Mouse (Mus musculus): ENCODE measurements around the gene Lig1. TPM values are rescaled to one million over a fixed set of nuclear protein-coding genes. Genes with fewer than 3 reads are reported as not detected.
A peak's percentile ranks its signal among the peaks of the same experiment; 100 is the strongest.

Gene Lig1
- polyA plus RNA-seq (2012; rRNA removed) (46.1 and 70.0 TPM in 2 replicates), polyA plus RNA-seq (2014; fragmentation: Nextera tagmentation; extraction: Ambion mirVana) (117 and 133 TPM in 2 replicates)

DNA sequence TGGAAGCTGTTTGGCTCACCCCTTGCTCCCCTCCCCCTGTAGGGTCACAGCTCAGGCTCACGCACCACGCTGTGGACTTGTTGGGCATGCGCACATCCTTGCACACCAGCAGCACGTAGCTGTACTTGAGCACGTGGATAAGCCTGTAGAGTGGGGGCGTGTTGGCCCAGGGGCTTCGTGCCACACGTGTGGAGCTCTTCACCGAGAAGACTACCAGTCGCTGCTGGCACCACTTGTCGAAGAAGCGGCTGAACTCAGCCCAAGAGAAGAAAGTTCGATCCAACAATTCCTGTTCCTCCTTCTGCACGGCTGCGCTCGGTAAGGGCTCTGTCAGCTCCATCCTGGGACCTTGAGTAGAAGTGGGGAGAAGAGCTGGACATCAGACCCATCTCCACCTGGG is at the start of gene Lig1:
Lig1 (plus strand) TSS at position 203 of the 400 bp plus-strand sequence.
- peak within 1 kb of the TSS; percentile 61 for H3K9ac ChIP-seq (replicated peaks)
- peak within 1 kb of the TSS; percentile 87 to 95 for H3K4me3 ChIP-seq (ENCODE audit: insufficient read depth in 1 of 2, low read depth in 2 of 2, low read length in 2 of 2)
- no peak for TF ChIP-seq EP300 (IDR thresholded peaks at IDR 0.05; ENCODE audit: low read depth)
- TF ChIP-seq CTCF (IDR thresholded peaks at IDR 0.05; ENCODE audit: low read depth): no peak
- H3K4me2 ChIP-seq (ENCODE audit: low read depth): peak within 1 kb of the TSS; percentile 75
- H3K9me3 ChIP-seq (ENCODE audit: control insufficient read depth, low read length): no peaks in the 10 kb centered on the region
- DNase-seq (ENCODE audit: low read depth in 3 of 3, low spot score in 3 of 3) (no peak), ATAC-seq (ENCODE audit: insufficient read depth) (no peak)
- no peaks in the 10 kb centered on the region for H3K27me3 ChIP-seq (ENCODE audit: control insufficient read depth, insufficient read depth, low read length)
- WGBS (ENCODE audit: insufficient replicate concordance): 91% methylated on average over 16 of the region's 16 CpGs
- peak within 1 kb of the TSS; percentile 27; the same call in 1 of the 2 replicates for H3K27ac ChIP-seq
- H3K36me3 ChIP-seq (replicated peaks; ENCODE audit: control insufficient read depth, insufficient read depth, low read depth): peaks cover 19% of the 10 kb centered on the region
- H3K4me1 ChIP-seq (replicated peaks; ENCODE audit: control insufficient read depth in 2 of 2, insufficient read depth in 2 of 2, low read length in 1 of 2): peaks cover 0 to 8% of the 10 kb centered on the region in 2 experiments; a peak in 3 of 4 replicates

DNA sequence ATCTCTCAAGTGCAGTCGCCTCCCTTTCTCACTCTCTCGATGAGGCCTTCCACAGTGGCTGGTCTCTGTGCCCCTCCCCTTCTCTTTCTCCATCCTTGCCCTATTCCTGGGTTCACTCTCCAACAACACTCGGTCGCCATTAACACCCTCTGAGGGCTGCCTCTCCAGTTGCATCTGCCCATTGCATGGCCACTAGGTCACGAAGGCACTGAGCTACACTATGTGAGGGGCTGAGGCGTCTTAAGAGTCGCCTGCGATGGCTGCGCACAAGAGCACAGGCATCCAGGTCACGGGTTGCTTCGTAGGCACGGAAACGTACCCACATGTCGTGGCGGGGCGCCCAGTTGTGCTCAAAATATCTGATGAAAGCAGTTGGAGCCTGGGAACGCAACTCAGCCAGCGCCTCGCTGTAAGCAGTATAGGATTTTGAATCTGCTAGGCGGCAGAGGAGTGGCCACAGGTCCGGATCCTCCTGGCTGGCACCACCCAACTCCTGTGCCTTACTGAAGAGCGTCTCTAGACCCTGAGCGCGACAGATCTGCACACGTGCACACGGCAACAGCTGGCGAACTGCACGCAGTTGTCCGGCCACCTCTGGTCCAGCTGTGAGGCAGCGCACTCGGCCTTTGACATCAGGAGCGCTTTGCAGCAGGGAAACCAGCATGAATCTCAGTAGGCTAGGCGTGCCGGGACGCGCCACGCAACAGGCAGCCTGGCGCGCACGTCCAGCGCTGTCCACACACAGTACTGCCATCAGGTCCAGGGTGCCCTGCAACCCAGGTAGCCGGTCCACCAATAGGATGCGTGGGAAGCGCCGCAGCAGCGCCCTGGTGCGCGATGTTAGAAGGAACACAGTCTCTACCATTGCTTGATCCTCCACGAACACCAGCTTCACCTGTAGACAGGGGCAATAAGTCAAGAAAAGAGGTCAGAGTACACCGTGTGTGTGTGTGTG is 16.1 kb upstream of the Lig1 start:
- H3K27ac ChIP-seq: no peak overlapping the region
- no peaks in the 10 kb centered on the region for H3K9me3 ChIP-seq (ENCODE audit: control insufficient read depth, low read length)
- H3K9ac ChIP-seq (replicated peaks): no peak overlapping the region
- DNase-seq (ENCODE audit: low read depth in 3 of 3, low spot score in 3 of 3) (no peak), ATAC-seq (ENCODE audit: insufficient read depth) (no peak)
- WGBS (ENCODE audit: insufficient replicate concordance): 44% methylated on average over 50 of the region's 50 CpGs
- TF ChIP-seq EP300 (IDR thresholded peaks at IDR 0.05; ENCODE audit: low read depth) (no peak), CTCF (IDR thresholded peaks at IDR 0.05; ENCODE audit: low read depth) (no peak)
- H3K4me1 ChIP-seq (replicated peaks; ENCODE audit: control insufficient read depth in 2 of 2, insufficient read depth in 2 of 2, low read length in 1 of 2): no peaks in the 10 kb centered on the region
- H3K27me3 ChIP-seq (ENCODE audit: control insufficient read depth, insufficient read depth, low read length): no peaks in the 10 kb centered on the region
- no peak overlapping the region for H3K4me2 ChIP-seq (ENCODE audit: low read depth)
- no peak overlapping the region for H3K4me3 ChIP-seq (ENCODE audit: insufficient read depth in 1 of 2, low read depth in 2 of 2, low read length in 2 of 2)
- H3K36me3 ChIP-seq (replicated peaks; ENCODE audit: control insufficient read depth, insufficient read depth, low read depth): no peaks in the 10 kb centered on the region

- H3K4me3 ChIP-seq (ENCODE audit: insufficient read depth in 1 of 2, low read depth in 2 of 2, low read length in 2 of 2): no peak overlapping the region
- H3K27ac ChIP-seq: no peak overlapping the region
- ATAC-seq (ENCODE audit: insufficient read depth) (no peak), DNase-seq (ENCODE audit: low read depth in 3 of 3, low spot score in 3 of 3) (no peak)
- TF ChIP-seq EP300 (IDR thresholded peaks at IDR 0.05; ENCODE audit: low read depth): no peak
- no peak for TF ChIP-seq CTCF (IDR thresholded peaks at IDR 0.05; ENCODE audit: low read depth)
- 72% methylated on average over 5 of the region's 5 CpGs for WGBS (ENCODE audit: insufficient replicate concordance)
- no peak overlapping the region for H3K4me2 ChIP-seq (ENCODE audit: low read depth)
- no peaks in the 10 kb centered on the region for H3K4me1 ChIP-seq (replicated peaks; ENCODE audit: control insufficient read depth in 2 of 2, insufficient read depth in 2 of 2, low read length in 1 of 2)
- H3K27me3 ChIP-seq (ENCODE audit: control insufficient read depth, insufficient read depth, low read length): no peaks in the 10 kb centered on the region
- no peak overlapping the region for H3K9ac ChIP-seq (replicated peaks)
- no peaks in the 10 kb centered on the region for H3K9me3 ChIP-seq (ENCODE audit: control insufficient read depth, low read length)
- no peaks in the 10 kb centered on the region for H3K36me3 ChIP-seq (replicated peaks; ENCODE audit: control insufficient read depth, insufficient read depth, low read depth)
Measured at GRCm38 (mm10) chr7:13263851-13264250, 13.2 kb upstream of the Lig1 start.

- no peaks in the 10 kb centered on the region for H3K4me1 ChIP-seq (replicated peaks; ENCODE audit: control insufficient read depth in 2 of 2, insufficient read depth in 2 of 2, low read length in 1 of 2)
- 58% methylated on average over 2 of the region's 2 CpGs for WGBS (ENCODE audit: insufficient replicate concordance)
- no peak overlapping the region for H3K27ac ChIP-seq
- DNase-seq (ENCODE audit: low read depth in 3 of 3, low spot score in 3 of 3): no peak
- no peak for ATAC-seq (ENCODE audit: insufficient read depth)
- H3K27me3 ChIP-seq (ENCODE audit: control insufficient read depth, insufficient read depth, low read length): no peaks in the 10 kb centered on the region
- no peak overlapping the region for H3K9ac ChIP-seq (replicated peaks)
- TF ChIP-seq CTCF (IDR thresholded peaks at IDR 0.05; ENCODE audit: low read depth): no peak
- no peak for TF ChIP-seq EP300 (IDR thresholded peaks at IDR 0.05; ENCODE audit: low read depth)
- no peaks in the 10 kb centered on the region for H3K36me3 ChIP-seq (replicated peaks; ENCODE audit: control insufficient read depth, insufficient read depth, low read depth)
- no peaks in the 10 kb centered on the region for H3K9me3 ChIP-seq (ENCODE audit: control insufficient read depth, low read length)
- H3K4me3 ChIP-seq (ENCODE audit: insufficient read depth in 1 of 2, low read depth in 2 of 2, low read length in 2 of 2): no peak overlapping the region
- no peak overlapping the region for H3K4me2 ChIP-seq (ENCODE audit: low read depth)
Measured at GRCm38 (mm10) chr7:13264396-13264795, 12.7 kb upstream of the Lig1 start.

DNA sequence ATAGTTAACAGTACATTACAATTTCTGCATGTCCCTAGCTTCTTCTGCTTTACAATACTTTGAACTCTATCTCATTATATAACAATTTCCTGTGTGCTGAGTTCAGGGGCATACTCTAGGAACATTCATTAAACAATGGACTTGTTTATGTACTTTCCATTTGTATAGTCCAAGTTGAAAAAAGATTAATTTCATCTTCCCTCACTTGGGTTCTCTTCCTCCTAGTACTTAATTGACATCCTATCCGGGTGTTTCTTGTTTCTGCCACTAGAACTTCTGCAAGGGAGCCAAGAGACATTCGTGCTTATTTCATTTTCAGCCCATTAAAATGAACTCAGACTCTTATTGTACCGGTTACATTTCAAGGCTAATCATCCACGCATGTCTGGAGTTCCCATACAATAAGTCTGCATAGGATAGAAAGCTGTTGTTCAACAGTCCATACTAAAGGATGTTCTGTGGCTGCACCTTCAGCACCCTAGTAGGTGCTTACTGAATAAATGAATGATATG is 8.3 kb upstream of the Lig1 start:
- DNase-seq (ENCODE audit: low read depth in 3 of 3, low spot score in 3 of 3) (no peak), ATAC-seq (ENCODE audit: insufficient read depth) (no peak)
- no peak for TF ChIP-seq CTCF (IDR thresholded peaks at IDR 0.05; ENCODE audit: low read depth)
- TF ChIP-seq EP300 (IDR thresholded peaks at IDR 0.05; ENCODE audit: low read depth): no peak
- Histone ChIP-seq H3K4me1 (replicated peaks; ENCODE audit: control insufficient read depth in 2 of 2, insufficient read depth in 2 of 2, low read length in 1 of 2) (no peaks in the 10 kb centered on the region), H3K36me3 (replicated peaks; ENCODE audit: control insufficient read depth, insufficient read depth, low read depth) (no peaks in the 10 kb centered on the region), H3K9me3 (ENCODE audit: control insufficient read depth, low read length) (no peaks in the 10 kb centered on the region), H3K9ac (replicated peaks) (no peak overlapping the region), H3K4me3 (ENCODE audit: insufficient read depth in 1 of 2, low read depth in 2 of 2, low read length in 2 of 2) (no peak overlapping the region), H3K27me3 (ENCODE audit: control insufficient read depth, insufficient read depth, low read length) (no peaks in the 10 kb centered on the region), H3K27ac (no peak overlapping the region), H3K4me2 (ENCODE audit: low read depth) (no peak overlapping the region)
- 72% methylated on average over 4 of the region's 4 CpGs for WGBS (ENCODE audit: insufficient replicate concordance)

All from liver, embryonic 14.5 days (tissue).